Mouse (Mus musculus): Measurements from ENCODE around the gene Cbwd1. TPM values are rescaled to one million over a fixed set of nuclear protein-coding genes. Genes with fewer than 3 reads are reported as not detected.
"Not testable (repeated sequence)": the region's sequence is repeated elsewhere in the genome, so short reads cannot be mapped to it uniquely, and the experiment has no call there.

Cbwd1 gene
- polyA plus RNA-seq, 1 experiment, result 45.4 TPM

DNA sequence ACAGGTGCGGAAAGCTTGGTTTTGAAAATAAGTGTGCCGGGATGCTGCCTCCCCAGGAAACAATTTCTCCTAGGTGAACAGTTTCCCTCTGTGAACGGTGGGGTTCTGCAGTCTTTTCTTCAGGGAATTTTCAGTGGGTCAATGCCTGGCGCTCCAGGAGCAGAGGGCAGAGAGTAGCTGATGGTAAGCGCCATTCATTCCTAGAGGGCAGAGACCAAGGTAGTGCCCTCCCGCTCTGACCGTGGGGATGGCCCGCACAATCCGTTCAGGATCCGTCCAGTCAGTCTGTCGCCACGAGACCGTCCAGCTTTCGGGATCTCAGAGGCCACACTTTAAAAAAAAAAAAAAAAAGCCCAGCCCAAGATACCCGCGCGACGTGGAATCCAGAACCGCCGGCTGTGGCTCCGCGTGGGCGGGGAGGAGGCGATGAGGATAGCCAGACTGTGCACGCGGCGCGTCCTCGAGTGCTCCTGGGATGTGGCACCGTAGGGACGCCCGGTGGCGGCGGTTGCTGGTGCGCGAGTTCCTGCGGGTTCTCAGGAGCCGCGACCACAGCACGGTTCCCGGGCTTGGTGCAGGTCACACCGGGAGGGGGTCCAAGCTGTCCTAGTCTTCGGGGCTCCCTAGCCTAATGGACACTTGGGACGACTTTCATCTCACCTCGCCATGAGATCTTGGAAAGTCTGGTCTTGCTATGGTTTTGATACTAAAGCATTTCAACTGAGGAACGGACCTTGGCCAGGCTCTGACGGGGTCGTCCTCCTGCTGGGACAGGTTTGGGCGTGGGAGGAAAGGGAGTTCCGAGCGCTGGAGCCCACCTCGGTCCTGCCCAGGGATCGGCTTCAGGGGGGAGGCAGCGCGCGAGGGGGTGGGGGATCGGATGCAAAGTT is 64.2 kb downstream of the Cbwd1 start:
- Histone ChIP-seq H3K27ac (ENCODE audit: insufficient read depth, low read length) (no peak overlapping the region), H3K9ac (ENCODE audit: low read depth, poor library complexity, severe bottlenecking) (no peak overlapping the region), H3K9me3 (replicated peaks; ENCODE audit: control insufficient read depth, insufficient read depth, low read length, poor library complexity, severe bottlenecking) (no peaks in the 10 kb centered on the region; the same call in 1 of the 2 replicates), H3K4me1 (ENCODE audit: control insufficient read depth, insufficient read depth, low read length) (no peaks in the 10 kb centered on the region), H3K36me3 (ENCODE audit: control insufficient read depth, insufficient read depth, low read length, poor library complexity, severe bottlenecking) (no peaks in the 10 kb centered on the region), H3K4me3 (ENCODE audit: low read depth, low read length) (peak overlapping the region; percentile 17), H3K27me3 (ENCODE audit: control insufficient read depth, insufficient read depth, low read length, poor library complexity, severe bottlenecking) (peaks cover 17% of the 10 kb centered on the region)
- TF ChIP-seq POLR2A (IDR thresholded peaks at IDR 0.05; ENCODE audit: insufficient read depth, low read length), result no peak
- TF ChIP-seq CTCF (IDR thresholded peaks at IDR 0.05; ENCODE audit: low read depth, low read length), result no peak
- TF ChIP-seq EP300 (IDR thresholded peaks at IDR 0.05; ENCODE audit: insufficient read depth, low read depth, low read length), result no peak

GRCm38 (mm10) chr19:24896536-24896935 is 64.9 kb downstream of the Cbwd1 start:
- H3K9ac ChIP-seq (ENCODE audit: low read depth, poor library complexity, severe bottlenecking), result no peak overlapping the region
- no peaks in the 10 kb centered on the region for H3K36me3 ChIP-seq (ENCODE audit: control insufficient read depth, insufficient read depth, low read length, poor library complexity, severe bottlenecking)
- no peaks in the 10 kb centered on the region; the same call in 1 of the 2 replicates for H3K9me3 ChIP-seq (replicated peaks; ENCODE audit: control insufficient read depth, insufficient read depth, low read length, poor library complexity, severe bottlenecking)
- no peaks in the 10 kb centered on the region for H3K4me1 ChIP-seq (ENCODE audit: control insufficient read depth, insufficient read depth, low read length)
- H3K27ac ChIP-seq (ENCODE audit: insufficient read depth, low read length), result no peak overlapping the region
- H3K27me3 ChIP-seq (ENCODE audit: control insufficient read depth, insufficient read depth, low read length, poor library complexity, severe bottlenecking), result peaks cover 15% of the 10 kb centered on the region; the same call in 1 of the 2 replicates
- no peak overlapping the region for H3K4me3 ChIP-seq (ENCODE audit: low read depth, low read length)
- TF ChIP-seq POLR2A (IDR thresholded peaks at IDR 0.05; ENCODE audit: insufficient read depth, low read length) (no peak), EP300 (IDR thresholded peaks at IDR 0.05; ENCODE audit: insufficient read depth, low read depth, low read length) (no peak), CTCF (IDR thresholded peaks at IDR 0.05; ENCODE audit: low read depth, low read length) (no peak)

DNA sequence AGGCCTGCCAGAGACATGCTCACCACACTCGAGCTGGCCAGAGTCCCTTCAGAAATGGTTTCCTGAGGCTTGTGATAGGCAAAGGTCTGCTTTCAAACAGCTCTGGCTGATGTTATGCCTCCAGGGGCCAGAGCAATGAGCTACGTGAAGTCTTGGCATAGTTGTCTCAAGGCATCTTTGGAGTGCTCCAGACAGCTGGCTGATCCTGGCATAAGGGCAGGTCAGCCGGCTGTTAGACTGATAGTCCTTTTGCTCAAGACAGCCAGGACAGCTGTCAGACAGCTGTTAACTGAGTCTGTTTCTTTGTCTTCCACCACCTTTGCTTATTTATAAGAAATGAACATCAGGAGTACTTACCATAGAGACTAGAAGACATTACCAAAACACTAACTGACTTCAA is 74.5 kb downstream of the Cbwd1 start:
- TF ChIP-seq EP300 (IDR thresholded peaks at IDR 0.05; ENCODE audit: insufficient read depth, low read depth, low read length) (no peak), POLR2A (IDR thresholded peaks at IDR 0.05; ENCODE audit: insufficient read depth, low read length) (no peak), CTCF (IDR thresholded peaks at IDR 0.05; ENCODE audit: low read depth, low read length) (no peak)
- Histone ChIP-seq H3K4me1 (ENCODE audit: control insufficient read depth, insufficient read depth, low read length) (no peaks in the 10 kb centered on the region), H3K4me3 (ENCODE audit: low read depth, low read length) (no peak overlapping the region), H3K36me3 (ENCODE audit: control insufficient read depth, insufficient read depth, low read length, poor library complexity, severe bottlenecking) (no peaks in the 10 kb centered on the region), H3K9me3 (replicated peaks; ENCODE audit: control insufficient read depth, insufficient read depth, low read length, poor library complexity, severe bottlenecking) (no peaks in the 10 kb centered on the region), H3K9ac (ENCODE audit: low read depth, poor library complexity, severe bottlenecking) (no peak overlapping the region), H3K27ac (ENCODE audit: insufficient read depth, low read length) (no peak overlapping the region), H3K27me3 (ENCODE audit: control insufficient read depth, insufficient read depth, low read length, poor library complexity, severe bottlenecking) (no peaks in the 10 kb centered on the region)

GRCm38 (mm10) chr19:24885504-24885903 is 75.9 kb downstream of the Cbwd1 start:
- TF ChIP-seq CTCF (IDR thresholded peaks at IDR 0.05; ENCODE audit: low read depth, low read length) (peak; percentile 74), EP300 (IDR thresholded peaks at IDR 0.05; ENCODE audit: insufficient read depth, low read depth, low read length) (no peak)
- no peak overlapping the region for H3K4me3 ChIP-seq (ENCODE audit: low read depth, low read length)
- no peak overlapping the region for H3K9ac ChIP-seq (ENCODE audit: low read depth, poor library complexity, severe bottlenecking)
- no peak overlapping the region for H3K27ac ChIP-seq (ENCODE audit: insufficient read depth, low read length)
- H3K27me3 ChIP-seq (ENCODE audit: control insufficient read depth, insufficient read depth, low read length, poor library complexity, severe bottlenecking), result no peaks in the 10 kb centered on the region
- no peaks in the 10 kb centered on the region for H3K4me1 ChIP-seq (ENCODE audit: control insufficient read depth, insufficient read depth, low read length)
- no peaks in the 10 kb centered on the region for H3K9me3 ChIP-seq (replicated peaks; ENCODE audit: control insufficient read depth, insufficient read depth, low read length, poor library complexity, severe bottlenecking)
- H3K36me3 ChIP-seq (ENCODE audit: control insufficient read depth, insufficient read depth, low read length, poor library complexity, severe bottlenecking), result no peaks in the 10 kb centered on the region

GRCm38 (mm10) chr19:24881237-24881636 is 80.2 kb downstream of the Cbwd1 start:
- Histone ChIP-seq H3K27ac (ENCODE audit: insufficient read depth, low read length) (no peak overlapping the region), H3K9me3 (replicated peaks; ENCODE audit: control insufficient read depth, insufficient read depth, low read length, poor library complexity, severe bottlenecking) (no peaks in the 10 kb centered on the region), H3K4me3 (ENCODE audit: low read depth, low read length) (no peak overlapping the region), H3K4me1 (ENCODE audit: control insufficient read depth, insufficient read depth, low read length) (no peaks in the 10 kb centered on the region), H3K9ac (ENCODE audit: low read depth, poor library complexity, severe bottlenecking) (no peak overlapping the region), H3K27me3 (ENCODE audit: control insufficient read depth, insufficient read depth, low read length, poor library complexity, severe bottlenecking) (no peaks in the 10 kb centered on the region), H3K36me3 (ENCODE audit: control insufficient read depth, insufficient read depth, low read length, poor library complexity, severe bottlenecking) (no peaks in the 10 kb centered on the region)
- TF ChIP-seq POLR2A (IDR thresholded peaks at IDR 0.05; ENCODE audit: insufficient read depth, low read length) (no peak), CTCF (IDR thresholded peaks at IDR 0.05; ENCODE audit: low read depth, low read length) (no peak), EP300 (IDR thresholded peaks at IDR 0.05; ENCODE audit: insufficient read depth, low read depth, low read length) (no peak)

DNA sequence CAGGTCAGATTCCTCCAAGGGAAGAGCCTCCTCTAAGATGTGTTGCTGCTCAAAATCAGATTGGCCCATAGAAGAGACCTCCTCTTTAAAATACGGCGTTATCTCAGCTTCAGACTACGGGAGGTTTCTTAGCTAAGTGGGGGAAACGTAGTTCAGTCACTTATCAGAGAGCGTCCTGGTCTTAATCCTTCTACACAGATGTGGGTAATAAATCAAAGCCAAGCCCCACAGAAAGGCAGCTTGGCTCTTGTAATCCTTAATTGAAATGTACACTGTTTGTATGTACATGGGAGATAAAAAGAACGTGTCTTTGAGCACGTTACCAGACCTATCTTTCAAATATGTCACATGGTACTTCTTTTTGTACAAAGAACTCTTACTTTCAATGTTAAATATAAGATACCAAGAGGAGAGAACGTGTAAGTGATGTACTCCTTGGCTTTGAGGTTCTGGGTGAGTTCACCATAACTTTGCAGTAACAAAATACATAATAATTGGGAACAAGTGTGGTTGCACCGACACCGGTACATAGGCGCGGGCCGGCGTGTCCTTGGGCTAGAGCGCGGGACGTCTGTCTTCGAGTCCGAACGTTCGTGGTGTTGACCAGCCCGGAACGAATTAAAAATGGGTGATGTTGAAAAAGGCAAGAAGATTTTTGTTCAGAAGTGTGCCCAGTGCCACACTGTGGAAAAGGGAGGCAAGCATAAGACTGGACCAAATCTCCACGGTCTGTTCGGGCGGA is 86.1 kb downstream of the Cbwd1 start, which contains the start of gene Gm10053:
Gene Gm10053, plus strand, starts transcription at position 558 of the 742 bp plus-strand sequence.
- H3K27me3 ChIP-seq (ENCODE audit: control insufficient read depth, insufficient read depth, low read length, poor library complexity, severe bottlenecking); H3K36me3 ChIP-seq (ENCODE audit: control insufficient read depth, insufficient read depth, low read length, poor library complexity, severe bottlenecking); H3K27ac ChIP-seq (ENCODE audit: insufficient read depth, low read length): not testable (repeated sequence)

More for the DNA sequence above, 86.1 kb downstream of the Cbwd1 start, which contains the start of gene Gm10053:
- not testable (repeated sequence) for H3K4me3 ChIP-seq (ENCODE audit: low read depth, low read length); H3K9me3 ChIP-seq (replicated peaks; ENCODE audit: control insufficient read depth, insufficient read depth, low read length, poor library complexity, severe bottlenecking); H3K9ac ChIP-seq (ENCODE audit: low read depth, poor library complexity, severe bottlenecking); H3K4me1 ChIP-seq (ENCODE audit: control insufficient read depth, insufficient read depth, low read length)

All from ES-Bruce4 (cell line).